Mouse (Mus musculus) right cerebral cortex, postnatal 10 days (tissue): ENCODE measurements around the gene Prkar1b.

ENCODE experiments used
- DNase-seq, 2 experiments: peaks; one replicate each; pipeline ENCODE4 v3.0.0; 2021; ENCODE audit warnings: low spot score in 2 of 2

The Prkar1b gene

GRCm38 (mm10) chr5:139066861-139067614 is 82.8 kb downstream of the Prkar1b start:
- DNase-seq, result no peak

- no peak for DNase-seq
Observed at GRCm38 (mm10) chr5:139064611-139065010, 85.2 kb downstream of the Prkar1b start.

- DNase-seq, result no peak
Observed at GRCm38 (mm10) chr5:139061680-139062079, 88.1 kb downstream of the Prkar1b start.

DNA sequence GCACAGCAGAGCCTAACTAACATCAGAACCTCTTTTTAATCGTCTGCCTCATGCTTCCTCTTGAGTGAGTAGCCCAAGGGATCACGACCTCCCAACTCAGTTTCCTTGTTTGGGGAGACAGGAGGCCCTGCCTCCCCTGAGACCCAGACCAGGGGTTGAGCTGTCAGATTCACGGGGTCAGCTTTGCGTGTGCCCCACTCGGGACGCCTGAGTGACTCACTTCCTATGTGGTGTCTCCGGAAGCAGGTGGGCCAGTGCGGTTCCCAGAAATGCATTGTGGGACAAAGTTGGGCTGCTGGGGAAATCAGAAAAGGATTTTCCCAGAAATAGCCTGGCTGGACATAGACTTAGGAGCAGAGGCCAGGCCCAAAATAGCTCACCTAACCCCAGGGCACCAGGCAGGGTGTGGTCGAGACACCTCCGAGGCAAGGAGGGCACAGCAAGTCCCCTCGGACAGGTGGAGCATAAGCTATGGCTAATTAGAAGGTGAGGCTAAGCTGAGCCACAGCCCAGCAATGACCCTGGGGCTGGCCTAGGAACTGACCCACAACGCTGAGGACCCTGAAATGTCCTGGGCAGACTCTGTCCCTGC is 89.2 kb downstream of the Prkar1b start:
- DNase-seq, result no peak

- DNase-seq, result no peak
Observed at GRCm38 (mm10) chr5:139053176-139053575, 96.6 kb downstream of the Prkar1b start.

GRCm38 (mm10) chr5:139051276-139051675 is 98.5 kb downstream of the Prkar1b start:
- peak; percentile 80 to 85 for DNase-seq

GRCm38 (mm10) chr5:139049367-139049766 is 100.4 kb downstream of the Prkar1b start:
- peak; percentile 79 to 81 for DNase-seq

- DNase-seq, result no peak
Observed at GRCm38 (mm10) chr5:139047171-139047570, 102.6 kb downstream of the Prkar1b start.

GRCm38 (mm10) chr5:139046636-139047035 is 103.2 kb downstream of the Prkar1b start:
- DNase-seq, result no peak

DNA sequence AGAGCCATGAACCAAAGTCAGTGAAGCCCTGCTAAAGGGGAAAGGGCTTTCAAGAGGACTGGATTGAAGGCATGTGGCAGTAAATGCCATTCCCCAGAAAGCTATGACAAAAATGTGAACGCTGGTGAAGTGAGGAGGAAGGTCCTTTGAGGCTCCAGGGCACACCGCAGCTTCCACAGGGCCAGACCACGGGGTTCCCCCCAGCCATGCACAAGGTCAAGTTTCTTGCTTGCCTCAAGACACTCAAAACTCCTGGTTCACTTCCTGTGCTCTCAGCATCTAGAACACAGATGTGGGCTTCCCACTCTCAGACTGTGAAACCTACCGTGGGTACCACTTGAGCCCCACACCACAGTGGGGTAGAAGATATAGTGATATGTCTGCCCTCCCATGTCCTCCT is 106.3 kb downstream of the Prkar1b start:
- DNase-seq, result no peak

GRCm38 (mm10) chr5:139042299-139042698 is 107.5 kb downstream of the Prkar1b start:
- no peak for DNase-seq

DNA sequence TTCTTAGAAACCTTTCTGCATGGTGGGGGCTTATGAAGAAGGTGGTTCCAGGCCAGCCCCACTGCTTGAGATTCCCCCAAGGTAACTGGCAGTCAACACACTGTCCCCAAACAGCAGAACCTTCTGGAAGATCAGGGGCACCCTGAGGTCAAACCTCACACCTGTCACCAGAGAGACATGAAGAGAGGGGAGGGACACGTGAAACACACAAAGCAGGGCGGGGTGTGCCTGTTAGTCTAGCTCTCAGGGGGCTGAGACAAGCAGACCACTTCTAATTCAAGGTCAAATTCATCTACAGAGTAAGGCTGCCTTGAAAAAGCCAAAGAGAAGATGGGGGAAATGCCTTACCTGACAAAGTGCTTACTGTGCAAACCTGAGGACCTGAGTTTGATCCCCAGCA is 114.6 kb downstream of the Prkar1b start:
- no peak for DNase-seq

GRCm38 (mm10) chr5:139034746-139035145 is 115.1 kb downstream of the Prkar1b start:
- DNase-seq, result no peak

- DNase-seq, result peak in 1 of 2 experiments; percentile 40
Observed at GRCm38 (mm10) chr5:139033406-139034317, 116.1 kb downstream of the Prkar1b start.

GRCm38 (mm10) chr5:139027603-139028002 is 122.2 kb downstream of the Prkar1b start:
- no peak for DNase-seq

DNA sequence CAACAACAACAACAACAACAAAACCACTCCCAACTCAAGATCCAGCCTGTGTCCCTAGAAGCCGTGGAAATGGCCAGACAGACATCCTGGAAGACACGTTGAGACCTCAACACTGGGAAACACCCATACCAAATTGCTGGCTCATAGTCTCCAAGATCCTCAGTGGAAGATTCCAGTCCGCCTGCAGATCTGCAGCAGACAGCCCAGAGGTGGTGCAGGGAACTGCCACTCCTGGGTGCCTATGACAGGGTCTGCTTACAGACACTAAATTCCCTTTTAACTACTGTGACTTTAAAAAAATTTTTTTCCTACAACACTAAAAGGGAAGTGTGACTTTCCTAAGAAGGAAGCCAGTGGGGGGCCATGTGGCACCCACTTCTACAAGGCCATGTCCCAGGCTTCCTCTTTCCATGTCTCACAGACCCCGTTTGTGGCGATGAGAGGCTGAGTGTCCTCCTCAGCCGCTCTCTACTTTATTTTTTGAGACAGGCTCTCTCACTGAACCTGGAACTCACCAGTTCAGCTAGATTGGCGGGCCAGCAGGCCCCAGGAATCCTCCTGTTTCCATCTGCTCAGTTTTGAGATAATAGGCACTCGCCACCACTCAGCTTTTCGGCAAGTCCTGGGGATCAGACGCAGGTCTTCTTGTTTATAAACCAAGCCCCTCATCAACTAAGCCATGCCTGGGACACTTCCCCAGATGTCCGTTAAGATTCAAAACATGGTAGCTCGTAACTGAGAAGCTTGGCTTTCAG is 125.3 kb downstream of the Prkar1b start:
- no peak for DNase-seq

GRCm38 (mm10) chr5:139020595-139020994 is 129.2 kb downstream of the Prkar1b start:
- no peak for DNase-seq

- DNase-seq, result peak; percentile 69 to 73
Observed at GRCm38 (mm10) chr5:139017371-139018124, 132.3 kb downstream of the Prkar1b start.

DNA sequence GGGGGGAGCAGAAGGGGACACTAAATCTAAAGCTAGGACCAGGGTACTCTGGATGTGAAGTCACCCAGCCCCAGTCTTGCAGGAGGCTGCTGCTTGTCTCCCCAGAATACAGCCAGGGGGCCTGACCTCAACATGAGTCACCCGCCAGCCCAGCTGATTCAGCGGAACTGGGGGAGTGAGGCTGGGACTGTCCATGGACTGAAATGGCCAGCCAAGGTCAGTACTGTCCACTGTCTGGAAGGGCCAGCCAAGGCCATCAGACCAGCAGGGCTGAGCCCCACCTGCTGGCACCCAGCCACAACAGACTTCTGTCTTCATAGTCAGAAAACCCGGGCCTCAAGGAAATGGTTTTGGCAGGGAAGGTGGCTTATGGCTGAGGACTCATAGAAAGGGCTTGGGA is 134.7 kb downstream of the Prkar1b start:
- DNase-seq, result peak; percentile 51 to 54

DNA sequence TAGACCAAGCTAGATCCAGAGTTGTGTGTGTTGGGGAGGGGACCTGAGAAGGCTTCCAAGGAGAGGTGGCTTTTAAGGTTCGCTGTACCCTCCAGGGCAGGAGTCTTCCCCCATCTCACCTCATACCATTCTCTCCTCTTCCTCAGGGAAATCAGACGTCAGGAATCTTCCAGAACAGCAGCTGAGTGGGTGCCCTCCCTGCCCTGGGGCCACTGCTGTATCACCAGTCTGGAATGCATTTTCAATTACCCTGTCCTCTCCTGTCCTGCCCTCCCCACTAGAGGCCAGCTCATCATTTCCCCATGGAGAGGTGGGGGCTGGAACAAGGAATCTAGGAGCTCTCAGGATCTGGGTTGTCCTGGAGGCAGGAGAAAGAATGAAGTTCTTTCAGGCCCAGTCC is 139.2 kb downstream of the Prkar1b start:
- DNase-seq, result no peak
